Mouse (Mus musculus) MEL (cell line): Measurements from ENCODE around the gene Scamp4.

Source experiments
- CHD1 ChIP-seq: IDR thresholded peaks from 2 replicates; pipeline ENCODE4 v1.6.1; 2012; ENCODE audit warnings: low read depth, mild to moderate bottlenecking, inconsistent platforms, low read length, improper control_type of control experiment
- CTCF ChIP-seq, 3 experiments: IDR thresholded peaks in 2 of 3; conservative IDR thresholded peaks in 1 of 3; 2 replicates each; pipeline ENCODE4 v1.5.1; 2011 to 2012; ENCODE audit warnings: low read length in 3 of 3, low read depth in 2 of 3, mild to moderate bottlenecking in 2 of 3, improper control_type of control experiment in 1 of 3, inconsistent platforms in 1 of 3, mixed read lengths in 1 of 3, moderate library complexity in 1 of 3; ENCODE audit not compliant: control insufficient read depth in 1 of 3, insufficient read depth in 1 of 3, poor library complexity in 1 of 3, severe bottlenecking in 1 of 3
- E2F4 ChIP-seq: IDR thresholded peaks from 2 replicates; pipeline ENCODE4 v1.6.1; 2011; ENCODE audit warnings: low read depth, low read length, improper control_type of control experiment, borderline replicate concordance
- ELF1 ChIP-seq: IDR thresholded peaks from 2 replicates; pipeline ENCODE4 v1.6.1; 2014; ENCODE audit warnings: low read depth, mild to moderate bottlenecking, inconsistent platforms, low read length, improper control_type of control experiment, moderate library complexity
- EP300 ChIP-seq, 2 experiments: IDR thresholded peaks; 2 replicates each; pipeline ENCODE4 v1.6.1; 2011; ENCODE audit warnings: improper control_type of control experiment in 2 of 2, low read length in 2 of 2, low read depth in 1 of 2, mild to moderate bottlenecking in 1 of 2
- KAT2A ChIP-seq: conservative IDR thresholded peaks from 2 replicates; pipeline ENCODE4 v1.6.1; 2012; ENCODE audit warnings: low read depth, low read length, improper control_type of control experiment, inconsistent platforms
- POLR2A ChIP-seq, 2 experiments: IDR thresholded peaks; 2 replicates each; pipeline ENCODE4 v1.6.1; 2011 to 2012; ENCODE audit warnings: low read length in 2 of 2, mild to moderate bottlenecking in 2 of 2, control low read depth in 1 of 2, improper control_type of control experiment in 1 of 2, low read depth in 1 of 2, moderate library complexity in 1 of 2; ENCODE audit not compliant: control insufficient read depth in 1 of 2, insufficient read depth in 1 of 2, poor library complexity in 1 of 2

DNA sequence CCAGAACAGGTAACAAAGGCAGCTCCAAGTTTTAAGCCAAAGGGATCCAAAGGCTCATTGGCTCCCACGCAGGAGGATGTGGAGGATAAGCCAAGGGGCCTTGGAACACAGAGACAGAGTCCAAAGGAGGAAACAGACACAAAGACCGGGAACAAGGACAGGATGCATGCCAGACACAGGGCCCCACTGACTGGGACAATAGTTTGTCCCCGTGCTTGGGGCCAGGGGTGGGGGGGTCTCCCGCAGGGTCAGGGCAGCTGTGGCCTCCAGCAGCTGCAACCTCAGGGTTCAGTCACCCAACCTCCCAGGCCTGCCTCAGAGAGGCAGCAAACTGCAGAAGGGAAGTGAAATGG, 15.4 kb upstream of the Scamp4 start:
- TF ChIP-seq KAT2A (no peak), CTCF (IDR thresholded peaks at IDR 0.05 in 2 of 3, conservative IDR thresholded peaks at IDR 0.05 in 1 of 3; ENCODE audit: control insufficient read depth in 1 of 3, insufficient read depth in 1 of 3, low read depth in 2 of 3, low read length in 3 of 3, poor library complexity in 1 of 3, severe bottlenecking in 1 of 3) (no peak), CHD1 (no peak), E2F4 (no peak), EP300 (IDR thresholded peaks at IDR 0.05; ENCODE audit: low read depth in 1 of 2, low read length in 2 of 2) (no peak), POLR2A (IDR thresholded peaks at IDR 0.05; ENCODE audit: control insufficient read depth in 1 of 2, insufficient read depth in 1 of 2, low read depth in 1 of 2, low read length in 2 of 2, poor library complexity in 1 of 2) (no peak), ELF1 (no peak)
